Mouse (Mus musculus) cerebellum, adult 9-10 months (tissue): ENCODE measurements around the gene Zfp839.

Source experiments
- DNase-seq: peaks from one replicate; pipeline ENCODE4 v3.0.0; 2022

Zfp839 gene

DNA sequence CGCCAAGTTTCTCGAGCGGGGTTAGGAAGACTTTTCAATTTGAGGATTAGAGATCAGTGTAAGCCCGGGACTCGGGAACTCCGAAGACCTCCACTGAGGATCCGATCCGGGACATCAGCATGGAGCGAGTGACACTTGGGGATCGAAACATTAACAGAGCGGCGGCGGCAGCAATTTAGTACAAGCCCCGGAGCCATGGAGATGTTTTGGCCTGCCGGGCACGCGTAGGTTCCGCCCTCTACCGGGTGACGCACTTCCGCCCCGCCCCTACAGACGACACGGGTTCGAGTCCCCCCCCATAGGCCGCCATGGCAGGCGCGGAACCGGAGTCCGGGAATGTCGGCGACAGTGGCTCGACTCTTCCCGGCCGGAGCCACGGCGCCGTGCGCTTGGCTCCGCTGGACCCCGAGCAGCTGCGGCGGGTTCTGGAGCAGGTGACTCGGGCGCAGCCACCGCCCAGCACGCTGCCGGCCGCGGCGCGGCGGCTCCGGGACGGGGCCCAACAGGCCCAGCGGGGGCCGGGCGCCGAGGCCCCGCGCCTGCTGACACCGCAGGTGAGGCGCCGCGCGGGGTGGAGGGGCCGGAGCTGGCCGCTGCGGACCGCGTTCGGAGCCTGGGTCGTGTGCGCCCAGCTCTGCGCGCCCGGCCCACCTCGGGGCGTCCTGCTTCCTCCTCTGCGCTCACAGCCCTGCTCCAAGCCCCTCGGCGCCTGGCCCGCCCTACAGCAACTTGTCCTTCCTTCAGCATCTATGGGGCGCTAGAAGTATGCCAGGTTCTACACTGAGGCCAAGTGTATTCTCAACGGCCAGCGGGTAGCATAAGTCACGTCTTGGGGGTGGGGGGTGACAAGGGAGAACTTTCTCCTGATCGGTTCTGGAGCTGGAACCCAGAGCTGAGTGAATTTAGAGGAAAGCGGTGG lies at the start of gene Zfp839:
Gene Zfp839 (plus strand): TSS at position 244 of the 919 bp plus-strand sequence.
- DNase-seq: peak; percentile 87

DNA sequence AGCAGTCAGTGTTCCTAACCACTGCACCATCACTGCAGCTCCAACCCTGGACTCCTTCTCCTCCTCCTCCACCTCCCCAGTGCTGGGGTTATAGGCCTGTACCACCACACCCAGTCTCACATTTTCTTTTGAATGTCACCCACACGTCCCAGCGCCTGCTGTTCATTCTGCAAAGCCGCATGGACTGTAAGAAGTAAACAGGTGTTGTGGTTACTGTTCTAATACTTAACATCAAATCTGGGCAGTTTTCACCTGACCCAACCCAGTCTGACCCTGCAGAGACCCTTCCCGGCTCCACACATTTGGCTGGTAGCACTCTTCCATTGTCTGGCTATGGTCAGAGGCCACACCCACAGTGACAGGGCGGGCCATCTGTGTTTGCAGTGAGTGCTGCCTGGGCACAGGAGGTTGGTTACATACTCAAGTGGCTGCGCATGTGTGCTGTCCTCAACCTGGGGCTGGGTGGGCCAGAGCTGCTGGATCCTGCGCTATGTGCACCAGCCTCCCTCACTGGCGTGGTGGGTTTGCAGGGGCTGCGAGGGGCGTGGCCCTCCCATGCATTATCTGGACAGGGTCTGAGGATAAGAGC lies 48.1 kb upstream of the Zfp839 start:
- DNase-seq: no peak

DNA sequence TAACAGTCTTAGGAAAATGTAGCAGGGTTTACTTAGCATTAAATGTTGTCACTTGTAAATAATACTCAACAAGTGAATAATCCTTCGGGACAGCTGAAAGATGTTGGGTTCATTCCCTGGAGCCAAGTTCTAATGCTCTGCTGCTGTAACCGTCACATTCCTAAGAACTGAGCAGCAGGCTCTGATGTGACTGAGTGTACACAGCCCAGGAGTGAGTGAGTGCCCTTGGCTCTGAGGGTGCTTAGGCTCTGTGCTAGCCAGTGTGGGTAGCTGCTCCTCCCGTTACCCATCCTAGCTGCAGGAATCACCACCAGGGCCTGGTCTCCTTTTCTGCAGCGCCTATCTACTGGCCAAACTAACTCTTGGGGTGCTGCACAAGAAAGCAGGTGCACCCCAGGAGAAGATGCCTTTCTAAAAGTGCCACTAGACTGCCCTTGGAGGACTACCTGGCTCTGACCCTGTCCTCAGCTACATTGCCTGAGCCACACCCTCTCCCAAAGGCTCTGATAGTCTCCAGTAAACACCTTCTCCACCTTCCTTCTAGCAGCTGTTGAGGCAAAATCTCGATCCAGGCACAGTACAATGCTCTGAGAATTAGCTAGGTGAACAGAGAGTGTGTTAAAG lies 47.3 kb upstream of the Zfp839 start:
- DNase-seq: no peak

GRCm38 (mm10) chr12:110804261-110804660 lies 45.8 kb upstream of the Zfp839 start:
- peak; percentile 44 for DNase-seq

DNA sequence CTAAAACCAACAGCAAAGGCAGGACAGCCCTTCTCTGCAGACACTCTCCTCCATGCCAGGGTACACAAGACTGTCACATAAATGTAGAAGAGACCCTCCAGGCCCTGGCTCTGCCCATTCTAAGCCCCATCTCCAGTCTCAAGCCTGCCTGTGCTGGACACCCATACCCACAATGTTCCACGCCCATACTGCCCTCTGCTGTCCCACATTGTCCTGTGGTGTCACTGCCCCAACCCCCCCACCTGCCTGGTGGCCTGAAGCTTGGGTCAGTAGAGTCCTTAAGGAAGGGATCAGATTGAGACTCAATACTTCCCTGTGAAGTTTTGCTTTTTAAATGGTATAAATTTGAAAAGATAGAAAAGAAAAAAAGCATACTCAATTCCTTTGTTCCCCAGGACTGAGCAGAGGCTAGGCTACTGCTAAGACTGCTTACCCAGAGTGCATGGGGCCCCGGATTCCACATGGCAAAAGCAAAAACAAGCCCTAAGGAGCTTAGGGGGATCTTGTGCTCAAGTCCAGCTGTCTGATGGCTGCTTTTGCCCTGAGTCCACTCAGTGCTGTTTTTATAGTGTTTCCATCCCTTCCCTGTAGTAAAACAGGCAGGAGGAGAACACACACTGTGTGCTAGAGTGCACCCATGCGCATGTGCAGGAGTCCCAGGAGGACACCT lies 43.6 kb upstream of the Zfp839 start:
- peak; percentile 41 for DNase-seq

DNA sequence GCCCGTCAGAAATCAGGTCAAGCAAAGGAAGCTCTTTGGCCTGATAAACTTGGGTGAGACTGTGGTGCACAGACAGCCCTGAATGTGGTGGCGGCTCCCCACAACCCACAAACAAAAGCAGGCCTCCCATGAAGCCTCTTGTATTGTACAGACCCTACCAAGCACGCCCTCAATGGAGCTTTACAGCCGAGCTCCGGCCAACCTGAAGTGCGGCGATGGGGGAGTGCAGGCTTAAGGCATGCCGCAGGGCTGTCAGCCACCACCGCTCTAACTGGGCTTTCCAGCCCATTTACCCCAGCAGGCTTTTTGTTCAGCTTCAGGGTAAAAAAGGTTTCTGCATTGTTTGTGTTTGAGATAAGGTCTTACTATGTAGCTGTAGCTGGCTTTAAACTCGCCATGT lies 41.6 kb upstream of the Zfp839 start:
- DNase-seq: no peak

DNA sequence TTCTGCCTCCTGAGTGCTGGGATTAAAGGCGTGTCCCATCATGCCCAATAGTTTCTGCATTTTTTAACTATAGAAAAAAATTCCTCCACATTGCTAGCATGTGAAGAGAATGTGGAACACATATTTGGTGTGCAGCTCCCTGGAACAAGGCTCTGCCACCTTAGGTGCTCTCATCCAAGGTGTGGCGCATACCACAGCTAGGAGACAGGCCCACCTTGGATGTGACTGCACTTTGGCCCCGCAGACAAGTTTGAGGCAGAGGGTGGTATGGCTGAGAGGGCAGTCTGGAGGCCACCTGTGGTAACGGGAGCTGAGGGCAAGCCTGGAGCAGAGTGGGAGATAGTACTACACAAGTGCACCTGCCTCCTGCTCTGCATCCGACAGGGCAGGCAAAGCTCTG lies 41.2 kb upstream of the Zfp839 start:
- DNase-seq: no peak

DNA sequence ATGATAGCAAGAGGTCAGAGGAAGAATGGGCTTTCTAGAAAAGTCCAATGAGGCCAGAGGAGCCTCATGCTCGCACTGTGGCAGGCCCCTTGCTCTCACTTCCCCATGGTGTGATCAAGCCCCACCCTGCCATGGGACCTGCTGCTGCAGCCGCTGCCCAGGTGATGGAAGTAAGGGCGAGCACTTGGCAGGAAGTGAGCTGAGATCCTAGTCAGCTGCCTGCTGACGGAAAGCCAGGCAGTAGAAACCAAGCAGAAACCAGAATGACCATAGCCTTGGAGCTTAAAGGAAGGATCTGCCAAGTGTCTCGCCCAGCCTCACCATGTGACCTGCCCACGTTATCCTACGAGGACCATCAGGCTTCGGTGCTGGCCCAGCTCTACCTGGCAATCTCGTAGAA lies 36.9 kb upstream of the Zfp839 start:
- DNase-seq: no peak

- no peak for DNase-seq
These were observed 36.4 kb upstream of the Zfp839 start for GRCm38 (mm10) chr12:110813624-110814023.

GRCm38 (mm10) chr12:110814924-110815323 lies 35.1 kb upstream of the Zfp839 start:
- DNase-seq: no peak

DNA sequence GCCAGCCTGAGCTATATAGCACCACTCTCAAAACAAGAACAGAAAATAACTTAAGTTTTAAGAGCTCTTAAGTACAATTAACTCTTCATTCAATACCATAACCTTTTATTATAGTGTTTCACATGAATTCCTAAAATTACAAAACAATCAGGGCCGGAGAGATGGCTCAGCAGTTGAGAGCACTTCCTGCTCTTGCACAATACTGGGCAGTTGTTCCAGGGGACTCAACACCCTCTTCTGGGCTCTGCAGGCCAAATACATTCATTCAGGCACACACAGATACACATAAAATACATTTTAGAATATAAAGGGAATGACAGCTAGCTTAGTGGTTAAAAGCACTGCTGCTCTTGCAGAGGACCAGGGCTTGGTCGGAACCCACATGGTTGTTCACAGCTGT lies 33.2 kb upstream of the Zfp839 start:
- no peak for DNase-seq

DNA sequence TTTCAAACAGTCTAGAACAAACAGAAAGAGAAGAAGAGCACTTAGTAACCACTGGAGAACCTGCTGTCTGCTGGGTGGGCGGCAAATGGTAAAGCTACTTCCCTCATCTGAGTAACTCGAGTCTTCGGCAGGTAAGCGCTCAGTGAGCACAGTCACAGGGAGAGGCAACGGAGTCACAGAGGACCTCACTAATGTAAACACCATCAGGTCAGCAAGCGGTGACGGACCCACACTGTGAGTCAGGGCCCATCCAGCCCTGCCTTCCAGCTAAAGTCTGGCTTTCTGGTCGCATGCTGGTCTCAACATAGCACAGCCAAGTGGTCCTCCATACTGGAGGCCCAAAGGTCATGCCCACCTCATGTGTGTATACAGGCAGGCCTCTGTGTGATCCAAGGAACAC lies 30.7 kb upstream of the Zfp839 start:
- DNase-seq: no peak

DNA sequence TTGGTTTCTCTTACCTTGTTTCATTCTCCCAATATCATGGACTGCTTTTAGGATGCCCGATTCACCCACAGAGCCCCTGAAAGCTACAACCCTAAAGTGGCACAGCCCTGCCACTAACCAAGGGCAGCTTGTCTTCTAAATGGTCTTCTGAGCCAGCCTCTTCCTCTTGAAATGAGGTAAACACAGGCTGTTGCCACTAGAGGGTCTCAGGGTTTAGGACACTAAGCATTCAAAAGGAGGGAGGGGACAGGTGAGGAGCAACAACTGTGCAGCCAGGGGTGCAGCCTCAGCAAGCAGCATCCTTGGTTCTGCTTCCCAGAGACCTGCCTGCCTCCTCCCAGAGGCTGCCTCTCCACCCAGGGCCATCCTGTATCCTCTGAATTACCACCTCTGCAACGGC lies 28.3 kb upstream of the Zfp839 start:
- DNase-seq: no peak

GRCm38 (mm10) chr12:110822366-110822765 lies 27.7 kb upstream of the Zfp839 start:
- no peak for DNase-seq

DNA sequence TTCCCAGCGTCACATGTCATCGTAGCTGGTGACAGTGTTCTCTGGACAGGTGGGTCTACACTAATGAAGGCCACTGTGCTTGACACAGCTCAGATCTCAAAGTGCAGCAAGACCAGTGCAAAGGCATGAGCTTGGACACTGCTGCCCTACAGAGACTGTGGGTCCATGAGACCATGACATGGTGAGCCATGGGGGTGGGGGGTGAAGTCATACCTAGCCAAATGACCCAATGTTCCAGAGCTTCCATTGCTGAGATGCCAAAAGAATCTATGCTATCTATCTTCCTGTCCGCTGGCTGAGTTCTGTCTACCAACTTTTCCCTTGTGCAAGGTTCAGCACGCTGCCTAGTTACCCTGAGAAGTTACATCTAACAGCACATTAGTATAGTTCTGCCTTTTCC lies 21.1 kb upstream of the Zfp839 start:
- no peak for DNase-seq

DNA sequence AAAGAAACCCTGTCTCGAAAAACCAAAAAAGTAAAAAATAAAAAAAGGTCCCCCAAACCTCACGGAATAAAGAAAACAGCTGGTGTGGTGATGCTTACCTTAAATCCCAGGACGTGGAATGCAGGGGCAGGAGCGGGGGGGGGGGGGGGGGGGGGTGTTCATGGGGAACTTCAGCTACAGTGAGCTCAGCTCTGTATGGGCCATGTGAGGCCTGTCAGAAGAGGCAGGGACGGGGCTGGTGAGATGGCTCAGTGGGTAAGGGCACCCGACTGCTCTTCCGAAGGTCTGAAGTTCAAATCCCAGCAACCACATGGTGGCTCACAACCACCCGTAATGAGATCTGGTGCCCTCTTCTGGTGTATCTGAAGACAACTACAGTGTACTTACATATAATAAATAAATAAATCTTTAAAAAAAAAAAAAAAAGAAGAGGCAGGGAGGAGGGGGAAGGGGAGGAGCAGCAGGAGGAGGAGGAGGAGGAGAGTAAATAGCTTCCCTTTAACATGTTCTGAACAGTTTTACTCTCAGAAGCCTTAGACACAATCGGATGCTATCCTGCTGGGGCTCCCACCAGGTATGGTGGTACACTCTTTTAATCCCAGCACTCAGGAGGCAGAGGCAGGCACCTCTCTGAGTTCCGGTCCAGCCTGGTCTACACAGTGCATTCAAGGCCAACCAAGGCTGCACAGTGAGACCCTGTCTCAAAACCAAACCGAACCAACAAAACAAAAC lies 19.6 kb upstream of the Zfp839 start:
- no peak for DNase-seq

- DNase-seq: no peak
These were observed 14.9 kb upstream of the Zfp839 start for GRCm38 (mm10) chr12:110835182-110835581.

DNA sequence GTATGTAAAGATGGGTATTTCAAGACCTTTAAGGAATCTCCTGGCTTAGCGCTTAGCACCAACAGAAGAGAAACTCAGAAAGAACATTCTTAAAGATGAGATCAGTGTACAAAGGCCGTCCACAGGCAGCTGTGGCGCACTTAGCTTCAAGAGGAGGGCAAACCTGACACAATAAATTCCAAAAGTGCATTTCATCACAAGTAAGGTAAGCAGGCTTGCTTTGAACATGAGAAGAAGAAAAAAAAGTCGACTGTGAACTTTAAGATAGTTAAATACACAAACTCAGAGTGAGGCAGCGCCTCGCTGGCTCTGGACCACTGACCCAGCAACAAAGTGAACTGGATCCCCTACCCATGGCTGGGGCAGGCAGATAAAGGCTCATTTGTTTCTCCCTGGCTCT lies 13.3 kb upstream of the Zfp839 start:
- DNase-seq: no peak

- DNase-seq: no peak
These were observed 12.7 kb upstream of the Zfp839 start for GRCm38 (mm10) chr12:110837192-110837841.

DNA sequence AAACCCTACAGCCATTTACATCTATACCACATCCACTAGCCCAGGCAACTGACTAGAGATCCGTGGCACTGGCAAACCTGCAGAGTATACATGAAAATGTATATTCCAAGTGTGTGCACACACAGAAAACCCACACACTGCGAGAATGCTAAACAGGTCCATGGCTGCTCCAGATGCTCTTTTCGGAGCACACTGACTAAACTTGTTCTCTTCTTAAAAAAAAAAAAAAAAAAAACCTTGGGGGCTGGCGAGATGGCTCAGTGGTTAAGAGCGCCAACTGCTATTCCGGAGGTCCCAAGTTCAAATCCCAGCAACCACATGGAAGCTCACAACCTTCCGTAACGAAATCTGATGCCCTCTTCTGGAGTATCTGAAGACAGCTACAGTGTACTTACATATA lies 12.2 kb upstream of the Zfp839 start:
- DNase-seq: no peak

GRCm38 (mm10) chr12:110840348-110841198 lies 9.5 kb upstream of the Zfp839 start, which contains the start of gene Mok:
TSS of gene Mok (minus strand) at chr12:110840939.
- peak; percentile 95 for DNase-seq
